Mouse (Mus musculus): ENCODE results near the gene Pik3ap1. TPM values are rescaled to one million over a fixed set of nuclear protein-coding genes. Genes with fewer than 3 reads are reported as not detected.
"Not testable (repeated sequence)": the region's sequence is repeated elsewhere in the genome, so short reads cannot be mapped to it uniquely, and the experiment has no call there.

The Pik3ap1 gene
- polyA plus RNA-seq, 1 experiment from 2014 or later, result 1.9 TPM

GRCm38 (mm10) chr19:41313663-41314062 lies 71.2 kb downstream of the Pik3ap1 start:
- H3K4me3 ChIP-seq, result no peak overlapping the region
- WGBS, result 22% methylated on average over 6 of the region's 6 CpGs
- H3K27ac ChIP-seq, result no peak overlapping the region
- H3K27me3 ChIP-seq (ENCODE audit: poor library complexity, severe bottlenecking), result peaks cover 7% of the 10 kb centered on the region; the same call in 1 of the 2 replicates
- DNase-seq (ENCODE audit: extremely low spot score, low spot score), result no peak
- no peaks in the 10 kb centered on the region for H3K9me3 ChIP-seq
- peaks cover 22% of the 10 kb centered on the region for H3K4me1 ChIP-seq
- H3K36me3 ChIP-seq (replicated peaks), result no peaks in the 10 kb centered on the region

DNA sequence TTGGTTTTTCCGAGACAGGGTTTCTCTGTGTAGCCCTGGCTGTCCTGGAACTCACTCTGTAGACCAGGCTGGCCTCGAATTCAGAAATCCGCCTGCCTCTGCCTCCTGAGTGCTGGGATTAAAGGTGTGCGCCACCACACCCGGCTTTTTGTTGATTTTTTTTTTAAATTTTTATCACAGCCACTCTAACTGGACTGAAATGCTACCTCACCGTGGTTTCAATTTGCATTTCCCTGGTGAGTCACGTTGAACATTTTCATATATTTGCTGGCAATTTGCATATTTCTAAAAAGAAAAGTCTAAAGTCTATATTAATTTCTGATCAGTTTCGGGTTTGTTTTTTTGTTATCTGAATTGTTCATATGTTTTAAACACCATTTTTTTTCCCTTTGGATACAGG lies 72.3 kb downstream of the Pik3ap1 start:
- not testable (repeated sequence) for DNase-seq (ENCODE audit: extremely low spot score, low spot score); H3K27me3 ChIP-seq (ENCODE audit: poor library complexity, severe bottlenecking)
- WGBS, result 90% methylated on average over 8 of the region's 8 CpGs

GRCm38 (mm10) chr19:41312027-41312426 lies 72.9 kb downstream of the Pik3ap1 start:
- DNase-seq (ENCODE audit: extremely low spot score, low spot score), result no peak
- Histone ChIP-seq H3K27me3 (ENCODE audit: poor library complexity, severe bottlenecking) (peaks cover 4% of the 10 kb centered on the region; the same call in 1 of the 2 replicates), H3K4me1 (peaks cover 12% of the 10 kb centered on the region), H3K4me3 (no peak overlapping the region), H3K36me3 (replicated peaks) (no peaks in the 10 kb centered on the region), H3K27ac (no peak overlapping the region), H3K9me3 (no peaks in the 10 kb centered on the region)
- WGBS, result 85% methylated on average over 4 of the region's 4 CpGs

More for the DNA sequence above, 72.3 kb downstream of the Pik3ap1 start:
- H3K9me3 ChIP-seq; H3K4me3 ChIP-seq; H3K36me3 ChIP-seq (replicated peaks); H3K27ac ChIP-seq: not testable (repeated sequence)
- peaks cover 17% of the 10 kb centered on the region for H3K4me1 ChIP-seq

GRCm38 (mm10) chr19:41310971-41311703 lies 73.8 kb downstream of the Pik3ap1 start:
- H3K36me3 ChIP-seq (replicated peaks), result no peaks in the 10 kb centered on the region
- H3K27ac ChIP-seq, result no peak overlapping the region
- H3K27me3 ChIP-seq (ENCODE audit: poor library complexity, severe bottlenecking), result no peaks in the 10 kb centered on the region
- peak overlapping the region; percentile 41 for H3K4me3 ChIP-seq
- DNase-seq (ENCODE audit: extremely low spot score, low spot score), result no peak
- peaks cover 10% of the 10 kb centered on the region for H3K4me1 ChIP-seq
- no peaks in the 10 kb centered on the region for H3K9me3 ChIP-seq
- 32% methylated on average over 20 of the region's 20 CpGs for WGBS

DNA sequence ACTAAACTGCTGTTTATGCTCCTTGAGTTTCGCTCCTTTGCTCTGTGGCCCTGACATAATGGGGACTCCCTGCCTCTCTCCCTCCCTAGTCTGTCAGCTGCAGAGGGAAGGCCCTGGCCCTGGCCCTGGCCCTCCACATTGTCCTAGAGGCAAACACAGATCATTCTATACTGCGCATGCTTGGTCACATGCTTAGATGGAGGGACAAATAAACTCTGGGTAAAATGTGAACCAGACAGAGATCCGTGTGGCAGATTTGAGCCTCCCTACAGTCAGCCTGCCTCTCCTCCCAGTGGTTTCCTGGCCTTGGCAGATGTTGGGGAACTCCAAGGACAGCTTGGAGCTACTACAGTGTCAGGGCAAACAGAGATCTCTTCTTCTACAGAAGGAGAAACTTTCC lies 81.0 kb downstream of the Pik3ap1 start:
- H3K4me3 ChIP-seq, result no peak overlapping the region
- H3K4me1 ChIP-seq, result peaks cover 15% of the 10 kb centered on the region
- WGBS, result 80% methylated on average over 3 of the region's 3 CpGs
- peak overlapping the region; percentile 26; the same call in 1 of the 2 replicates for H3K27ac ChIP-seq
- no peak for DNase-seq (ENCODE audit: extremely low spot score, low spot score)
- no peaks in the 10 kb centered on the region for H3K27me3 ChIP-seq (ENCODE audit: poor library complexity, severe bottlenecking)
- H3K36me3 ChIP-seq (replicated peaks), result no peaks in the 10 kb centered on the region
- no peaks in the 10 kb centered on the region for H3K9me3 ChIP-seq

DNA sequence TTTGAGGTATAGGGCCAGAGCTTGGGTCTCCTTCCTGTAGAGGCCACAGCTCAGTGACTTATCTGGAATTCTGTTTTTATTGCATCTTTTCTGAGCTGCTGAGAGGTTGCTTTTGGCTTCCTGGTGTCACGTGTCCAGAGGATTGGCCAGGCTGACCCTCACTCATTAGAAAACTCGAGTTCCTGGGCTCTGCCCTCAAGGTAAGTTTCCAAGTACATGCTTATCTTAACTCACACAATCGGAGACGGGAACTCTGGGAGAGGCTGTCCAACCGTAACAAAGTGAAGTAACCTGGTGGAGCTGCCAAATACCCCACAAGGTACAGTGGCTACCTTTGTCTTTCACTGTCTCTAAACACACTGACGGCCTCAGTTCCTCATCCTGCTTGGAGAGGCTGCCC lies 81.5 kb downstream of the Pik3ap1 start:
- H3K36me3 ChIP-seq (replicated peaks), result no peaks in the 10 kb centered on the region
- H3K4me3 ChIP-seq, result no peak overlapping the region
- H3K27me3 ChIP-seq (ENCODE audit: poor library complexity, severe bottlenecking), result no peaks in the 10 kb centered on the region
- H3K9me3 ChIP-seq, result no peaks in the 10 kb centered on the region
- no peak overlapping the region for H3K27ac ChIP-seq
- 72% methylated on average over 6 of the region's 6 CpGs for WGBS
- peaks cover 15% of the 10 kb centered on the region for H3K4me1 ChIP-seq
- DNase-seq (ENCODE audit: extremely low spot score, low spot score), result no peak

- Histone ChIP-seq H3K4me1 (peaks cover 15% of the 10 kb centered on the region), H3K9me3 (no peaks in the 10 kb centered on the region), H3K27ac (no peak overlapping the region), H3K4me3 (no peak overlapping the region), H3K36me3 (replicated peaks) (no peaks in the 10 kb centered on the region), H3K27me3 (ENCODE audit: poor library complexity, severe bottlenecking) (no peaks in the 10 kb centered on the region)
- DNase-seq (ENCODE audit: extremely low spot score, low spot score), result no peak
- 88% methylated on average over 6 of the region's 6 CpGs for WGBS
Observed at GRCm38 (mm10) chr19:41301856-41302255, 83.0 kb downstream of the Pik3ap1 start.

DNA sequence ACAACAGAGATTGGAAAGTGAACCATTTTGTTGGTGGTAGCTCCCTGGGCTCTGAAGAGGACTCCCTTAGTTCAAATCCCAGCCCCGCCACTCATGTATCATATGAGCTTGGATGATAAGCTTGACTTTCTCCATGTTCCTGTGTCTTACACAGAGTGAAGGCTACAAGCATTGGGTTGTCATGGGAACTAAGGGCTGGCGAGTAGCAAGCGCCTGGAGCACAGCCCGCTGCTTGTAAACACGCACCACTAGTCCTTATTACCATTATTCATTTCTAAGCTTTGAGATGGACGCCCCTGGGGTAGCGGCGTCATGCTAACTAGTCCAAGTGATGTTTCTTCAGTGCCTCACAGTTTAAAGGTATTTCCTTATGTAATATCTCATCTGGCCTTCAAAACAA lies 85.5 kb downstream of the Pik3ap1 start:
- no peaks in the 10 kb centered on the region for H3K36me3 ChIP-seq (replicated peaks)
- DNase-seq (ENCODE audit: extremely low spot score, low spot score), result no peak
- H3K4me1 ChIP-seq, result peaks cover 15% of the 10 kb centered on the region
- no peaks in the 10 kb centered on the region for H3K27me3 ChIP-seq (ENCODE audit: poor library complexity, severe bottlenecking)
- no peaks in the 10 kb centered on the region for H3K9me3 ChIP-seq
- 94% methylated on average over 8 of the region's 8 CpGs for WGBS
- H3K27ac ChIP-seq, result no peak overlapping the region
- H3K4me3 ChIP-seq, result no peak overlapping the region

- no peak overlapping the region for H3K27ac ChIP-seq
- DNase-seq (ENCODE audit: extremely low spot score, low spot score), result no peak
- WGBS, result 63% methylated on average over 5 of the region's 5 CpGs
Observed at GRCm38 (mm10) chr19:41290952-41291619, 93.8 kb downstream of the Pik3ap1 start.

GRCm38 (mm10) chr19:41288568-41288967 lies 96.3 kb downstream of the Pik3ap1 start:
- H3K27ac ChIP-seq, result no peak overlapping the region
- DNase-seq (ENCODE audit: extremely low spot score, low spot score), result no peak
- H3K4me3 ChIP-seq, result no peak overlapping the region
- peaks cover 3% of the 10 kb centered on the region; the same call in 1 of the 2 replicates for H3K27me3 ChIP-seq (ENCODE audit: poor library complexity, severe bottlenecking)
- peaks cover 7% of the 10 kb centered on the region for H3K4me1 ChIP-seq
- WGBS, result 83% methylated on average over 6 of the region's 6 CpGs
- no peaks in the 10 kb centered on the region for H3K36me3 ChIP-seq (replicated peaks)
- H3K9me3 ChIP-seq, result no peaks in the 10 kb centered on the region

More at GRCm38 (mm10) chr19:41290952-41291619, 93.8 kb downstream of the Pik3ap1 start:
- H3K4me3 ChIP-seq, result no peak overlapping the region
- H3K4me1 ChIP-seq, result no peaks in the 10 kb centered on the region
- no peaks in the 10 kb centered on the region for H3K9me3 ChIP-seq
- no peaks in the 10 kb centered on the region for H3K27me3 ChIP-seq (ENCODE audit: poor library complexity, severe bottlenecking)
- H3K36me3 ChIP-seq (replicated peaks), result no peaks in the 10 kb centered on the region

GRCm38 (mm10) chr19:41287224-41287623 lies 97.7 kb downstream of the Pik3ap1 start:
- H3K27me3 ChIP-seq (ENCODE audit: poor library complexity, severe bottlenecking), result peaks cover 3% of the 10 kb centered on the region; the same call in 1 of the 2 replicates
- DNase-seq (ENCODE audit: extremely low spot score, low spot score), result no peak
- peaks cover 7% of the 10 kb centered on the region for H3K4me1 ChIP-seq

DNA sequence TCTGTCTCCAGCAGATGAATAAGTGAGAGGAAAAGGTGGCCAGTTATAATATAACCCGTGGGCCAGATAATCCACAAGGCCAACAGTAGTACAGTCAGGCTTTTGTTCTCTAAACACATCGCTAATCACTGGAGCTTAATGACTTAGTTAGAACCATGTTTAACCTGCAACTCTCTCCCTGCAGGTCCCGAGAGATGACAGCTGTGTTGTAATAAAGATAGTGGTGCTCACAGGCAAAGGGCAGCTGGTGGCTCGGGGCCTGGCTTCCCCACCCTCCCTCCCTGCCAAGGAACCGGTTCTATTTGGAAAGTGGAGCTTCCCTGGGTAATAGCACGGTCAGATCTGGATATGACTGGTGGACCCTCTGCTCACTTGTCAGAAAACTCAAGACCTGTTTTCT lies 100.4 kb downstream of the Pik3ap1 start:
- WGBS, result 76% methylated on average over 6 of the region's 6 CpGs
- no peaks in the 10 kb centered on the region for H3K9me3 ChIP-seq
- no peak for DNase-seq (ENCODE audit: extremely low spot score, low spot score)
- no peaks in the 10 kb centered on the region for H3K36me3 ChIP-seq (replicated peaks)
- peaks cover 3% of the 10 kb centered on the region; the same call in 1 of the 2 replicates for H3K27me3 ChIP-seq (ENCODE audit: poor library complexity, severe bottlenecking)
- H3K4me1 ChIP-seq, result peaks cover 7% of the 10 kb centered on the region
- H3K4me3 ChIP-seq, result no peak overlapping the region
- no peak overlapping the region for H3K27ac ChIP-seq

More at GRCm38 (mm10) chr19:41287224-41287623, 97.7 kb downstream of the Pik3ap1 start:
- 85% methylated on average over 7 of the region's 7 CpGs for WGBS
- Histone ChIP-seq H3K27ac (no peak overlapping the region), H3K4me3 (no peak overlapping the region), H3K36me3 (replicated peaks) (no peaks in the 10 kb centered on the region), H3K9me3 (no peaks in the 10 kb centered on the region)

DNA sequence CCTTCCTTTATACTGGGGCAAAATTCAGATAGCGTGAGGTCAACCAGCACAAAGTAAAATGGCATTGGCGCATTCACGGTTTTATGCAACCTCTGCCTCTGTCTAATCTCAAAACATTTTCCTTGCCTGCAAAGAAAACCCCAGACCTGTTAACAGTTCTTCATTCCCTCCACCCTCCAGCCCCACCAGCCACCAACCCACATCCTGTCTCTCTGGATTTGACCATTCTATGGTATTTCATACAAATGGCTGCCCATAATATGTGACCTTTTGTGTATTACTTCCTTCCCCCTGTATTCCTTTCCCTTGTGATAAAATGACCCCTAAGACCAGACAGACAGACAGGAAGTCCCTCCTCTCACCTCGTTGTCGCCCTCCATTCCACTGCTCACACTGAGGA lies 102.2 kb downstream of the Pik3ap1 start:
- H3K9me3 ChIP-seq, result no peaks in the 10 kb centered on the region
- no peak overlapping the region for H3K4me3 ChIP-seq
- DNase-seq (ENCODE audit: extremely low spot score, low spot score), result no peak
- peaks cover 3% of the 10 kb centered on the region; the same call in 1 of the 2 replicates for H3K27me3 ChIP-seq (ENCODE audit: poor library complexity, severe bottlenecking)
- no peaks in the 10 kb centered on the region for H3K36me3 ChIP-seq (replicated peaks)
- H3K27ac ChIP-seq, result no peak overlapping the region
- peaks cover 7% of the 10 kb centered on the region for H3K4me1 ChIP-seq
- WGBS, result 85% methylated on average over 5 of the region's 5 CpGs
